Mouse (Mus musculus) midbrain, embryonic 10.5 days (tissue): Measurements from ENCODE around the gene Cul9. TPM values are rescaled to one million over a fixed set of nuclear protein-coding genes. Genes with fewer than 3 reads are reported as not detected.

ENCODE experiments used
- DNase-seq: peaks from one replicate; pipeline ENCODE4 v3.0.0-alpha.2; 2017; ENCODE audit warnings: low spot score
- H3K27ac ChIP-seq: fragments of 300-500 bp; sonication (generic); replicated peaks from 2 replicates; pipeline ENCODE4 v1.5.1; 2016; ENCODE audit warnings: mild to moderate bottlenecking
- H3K27me3 ChIP-seq: fragments of 300-500 bp; sonication (generic); 2 replicates; pipeline ENCODE4 v1.6.1; 2016; ENCODE audit warnings: low read depth, mild to moderate bottlenecking; ENCODE audit not compliant: poor library complexity, severe bottlenecking
- H3K36me3 ChIP-seq: fragments of 300-500 bp; sonication (generic); 2 replicates; pipeline ENCODE4 v1.6.1; 2016; ENCODE audit warnings: mild to moderate bottlenecking, moderate library complexity
- H3K4me1 ChIP-seq: fragments of 300-500 bp; sonication (generic); 2 replicates; pipeline ENCODE4 v1.6.1; 2016
- H3K4me3 ChIP-seq: fragments of 300-500 bp; sonication (generic); 2 replicates; pipeline ENCODE4 v1.5.1; 2016; ENCODE audit warnings: mild to moderate bottlenecking, moderate library complexity
- H3K9me3 ChIP-seq: fragments of 300-500 bp; sonication (generic); replicated peaks from 2 replicates; pipeline ENCODE4 v1.6.1; 2016; ENCODE audit warnings: mild to moderate bottlenecking
- WGBS: fragments of 180-500 bp; shearing (Covaris S2); methylation state at CpG from one replicate; pipeline ENCODE4 v1.1.7; 2016; 5-methylcytosine and 5-hydroxymethylcytosine counted together
- polyA plus RNA-seq: library from polyadenylated mRNA; unstranded; fragments of >200 nt; fragmentation: Nextera tagmentation; extraction: Ambion mirVana; gene quantifications from 2 replicates; pipeline ENCODE4 v1.2.1, GENCODE M21; 2016

Cul9 gene
- polyA plus RNA-seq = 4.4 and 6.3 TPM in 2 replicates

GRCm38 (mm10) chr17:46545813-46546564, at the start of gene Cul9:
TSS of gene Cul9 (minus strand) at chr17:46546388.
- H3K27ac ChIP-seq = peak within 1 kb of the TSS; percentile 78
- DNase-seq = peak; percentile 70
- peaks cover 44% of the 10 kb centered on the region for H3K27me3 ChIP-seq
- no peaks in the 10 kb centered on the region for H3K9me3 ChIP-seq
- 1% methylated on average over 49 of the region's 49 CpGs for WGBS
- peak within 1 kb of the TSS; percentile 77 for H3K4me3 ChIP-seq
- H3K36me3 ChIP-seq = peaks cover 39% of the 10 kb centered on the region
- H3K4me1 ChIP-seq = peaks cover 35% of the 10 kb centered on the region

GRCm38 (mm10) chr17:46595336-46595735, 49.1 kb upstream of the Cul9 start:
- no peak overlapping the region for H3K4me3 ChIP-seq
- DNase-seq = no peak
- WGBS = 82% methylated on average over 6 of the region's 6 CpGs
- peaks cover 17% of the 10 kb centered on the region for H3K4me1 ChIP-seq
- peaks cover 34% of the 10 kb centered on the region for H3K36me3 ChIP-seq
- H3K27ac ChIP-seq = peak overlapping the region; percentile 33; the same call in 1 of the 2 replicates
- H3K27me3 ChIP-seq = no peaks in the 10 kb centered on the region
- no peaks in the 10 kb centered on the region for H3K9me3 ChIP-seq

GRCm38 (mm10) chr17:46594606-46595005, 48.4 kb upstream of the Cul9 start:
- WGBS = 58% methylated on average over 9 of the region's 9 CpGs
- Histone ChIP-seq H3K4me1 (peaks cover 17% of the 10 kb centered on the region), H3K36me3 (peaks cover 42% of the 10 kb centered on the region), H3K27me3 (no peaks in the 10 kb centered on the region), H3K27ac (peak overlapping the region; percentile 30; the same call in 1 of the 2 replicates), H3K4me3 (no peak overlapping the region), H3K9me3 (no peaks in the 10 kb centered on the region)
- DNase-seq = no peak

- no peak for DNase-seq
- H3K27ac ChIP-seq = no peak overlapping the region
- no peaks in the 10 kb centered on the region for H3K9me3 ChIP-seq
- peaks cover 55% of the 10 kb centered on the region for H3K36me3 ChIP-seq
- H3K27me3 ChIP-seq = no peaks in the 10 kb centered on the region
- 90% methylated on average over 4 of the region's 4 CpGs for WGBS
- H3K4me1 ChIP-seq = peaks cover 12% of the 10 kb centered on the region
- no peak overlapping the region for H3K4me3 ChIP-seq
These were observed 46.9 kb upstream of the Cul9 start for GRCm38 (mm10) chr17:46593124-46593523.

GRCm38 (mm10) chr17:46591406-46591805, 45.2 kb upstream of the Cul9 start:
- Histone ChIP-seq H3K36me3 (peaks cover 57% of the 10 kb centered on the region), H3K4me3 (no peak overlapping the region), H3K27ac (no peak overlapping the region), H3K9me3 (no peaks in the 10 kb centered on the region), H3K27me3 (no peaks in the 10 kb centered on the region), H3K4me1 (peaks cover 11% of the 10 kb centered on the region)
- 91% methylated on average over 19 of the region's 19 CpGs for WGBS
- no peak for DNase-seq

- 91% methylated on average over 7 of the region's 7 CpGs for WGBS
- DNase-seq = no peak
- Histone ChIP-seq H3K9me3 (no peaks in the 10 kb centered on the region), H3K27ac (no peak overlapping the region), H3K4me3 (no peak overlapping the region), H3K27me3 (no peaks in the 10 kb centered on the region), H3K36me3 (peaks cover 66% of the 10 kb centered on the region), H3K4me1 (peaks cover 11% of the 10 kb centered on the region)
These were observed 44.3 kb upstream of the Cul9 start for GRCm38 (mm10) chr17:46590439-46590838.

- Histone ChIP-seq H3K4me3 (no peak overlapping the region), H3K27ac (no peak overlapping the region), H3K9me3 (no peaks in the 10 kb centered on the region), H3K27me3 (no peaks in the 10 kb centered on the region), H3K36me3 (peaks cover 72% of the 10 kb centered on the region), H3K4me1 (peaks cover 4% of the 10 kb centered on the region)
- no peak for DNase-seq
- WGBS = 94% methylated on average over 16 of the region's 16 CpGs
These were observed 43.6 kb upstream of the Cul9 start for GRCm38 (mm10) chr17:46589635-46590314.

- H3K36me3 ChIP-seq = peaks cover 76% of the 10 kb centered on the region
These were observed 42.7 kb upstream of the Cul9 start for GRCm38 (mm10) chr17:46588913-46589312.

GRCm38 (mm10) chr17:46588173-46588572, 42.0 kb upstream of the Cul9 start:
- no peaks in the 10 kb centered on the region for H3K9me3 ChIP-seq
- DNase-seq = no peak
- H3K36me3 ChIP-seq = peaks cover 76% of the 10 kb centered on the region
- WGBS = 86% methylated on average over 9 of the region's 9 CpGs
- no peaks in the 10 kb centered on the region for H3K27me3 ChIP-seq
- H3K27ac ChIP-seq = no peak overlapping the region
- no peaks in the 10 kb centered on the region for H3K4me1 ChIP-seq
- H3K4me3 ChIP-seq = no peak overlapping the region

More at GRCm38 (mm10) chr17:46588913-46589312, 42.7 kb upstream of the Cul9 start:
- no peak for DNase-seq
- Histone ChIP-seq H3K27ac (no peak overlapping the region), H3K4me3 (no peak overlapping the region), H3K27me3 (no peaks in the 10 kb centered on the region), H3K4me1 (no peaks in the 10 kb centered on the region), H3K9me3 (no peaks in the 10 kb centered on the region)
- WGBS = 94% methylated on average over 6 of the region's 6 CpGs

GRCm38 (mm10) chr17:46586327-46586726, 40.1 kb upstream of the Cul9 start:
- Histone ChIP-seq H3K4me1 (no peaks in the 10 kb centered on the region), H3K27me3 (no peaks in the 10 kb centered on the region), H3K9me3 (no peaks in the 10 kb centered on the region), H3K4me3 (no peak overlapping the region), H3K36me3 (peaks cover 85% of the 10 kb centered on the region), H3K27ac (no peak overlapping the region)
- WGBS = 96% methylated on average over 8 of the region's 8 CpGs
- DNase-seq = no peak

GRCm38 (mm10) chr17:46578650-46579049, 32.5 kb upstream of the Cul9 start:
- no peak for DNase-seq
- H3K27ac ChIP-seq = no peak overlapping the region
- no peaks in the 10 kb centered on the region for H3K9me3 ChIP-seq
- 88% methylated on average over 5 of the region's 5 CpGs for WGBS
- H3K36me3 ChIP-seq = peaks cover 90% of the 10 kb centered on the region
- no peak overlapping the region for H3K4me3 ChIP-seq
- no peaks in the 10 kb centered on the region for H3K27me3 ChIP-seq
- H3K4me1 ChIP-seq = no peaks in the 10 kb centered on the region

- Histone ChIP-seq H3K4me3 (no peak overlapping the region), H3K27me3 (no peaks in the 10 kb centered on the region), H3K9me3 (no peaks in the 10 kb centered on the region), H3K27ac (no peak overlapping the region), H3K4me1 (no peaks in the 10 kb centered on the region), H3K36me3 (peaks cover 94% of the 10 kb centered on the region)
- WGBS = 91% methylated on average over 13 of the region's 13 CpGs
- no peak for DNase-seq
These were observed 29.9 kb upstream of the Cul9 start for GRCm38 (mm10) chr17:46576070-46576469.

GRCm38 (mm10) chr17:46574535-46574934, 28.3 kb upstream of the Cul9 start:
- no peaks in the 10 kb centered on the region for H3K9me3 ChIP-seq
- H3K4me1 ChIP-seq = no peaks in the 10 kb centered on the region
- DNase-seq = no peak
- WGBS = 97% methylated on average over 7 of the region's 7 CpGs
- peaks cover 94% of the 10 kb centered on the region for H3K36me3 ChIP-seq
- H3K27ac ChIP-seq = no peak overlapping the region
- no peak overlapping the region for H3K4me3 ChIP-seq
- H3K27me3 ChIP-seq = no peaks in the 10 kb centered on the region
